Mouse (Mus musculus): Measurements from ENCODE around the gene Tbx2. TPM values are rescaled to one million over a fixed set of nuclear protein-coding genes. Genes with fewer than 3 reads are reported as not detected.

The Tbx2 gene
- total RNA-seq, 2 experiments from 2014 or later: 6.2 to 7.1 TPM

- intact Hi-C loops (cut with DNase I): no loop called here
- no peak for DNase-seq (ENCODE audit: low spot score)
Measured at GRCm38 (mm10) chr11:85857997-85858698, 25.8 kb downstream of the Tbx2 start.

- DNase-seq (ENCODE audit: low spot score): no peak
- intact Hi-C loops (cut with DNase I): no loop called here
Measured at GRCm38 (mm10) chr11:85864363-85864762, 32.0 kb downstream of the Tbx2 start.

- DNase-seq (ENCODE audit: low spot score): no peak
- intact Hi-C loops (cut with DNase I): no loop called here
Measured at GRCm38 (mm10) chr11:85876059-85876788, 43.9 kb downstream of the Tbx2 start.

GRCm38 (mm10) chr11:85884498-85884897 is 52.1 kb downstream of the Tbx2 start:
- intact Hi-C loops (cut with DNase I): no loop called here
- DNase-seq (ENCODE audit: low spot score): no peak

GRCm38 (mm10) chr11:85885665-85886428 is 53.5 kb downstream of the Tbx2 start, which contains the start of gene Tbx4:
TSS of gene Tbx4 (plus strand) at chr11:85886422.
- intact Hi-C loops (cut with DNase I): no loop called here
- DNase-seq (ENCODE audit: low spot score): no peak

- no peak for DNase-seq (ENCODE audit: low spot score)
- intact Hi-C loops (cut with DNase I): no loop called here
Measured at GRCm38 (mm10) chr11:85886429-85886785, 54.1 kb downstream of the Tbx2 start.

GRCm38 (mm10) chr11:85887273-85887672 is 54.9 kb downstream of the Tbx2 start:
- intact Hi-C loops (cut with DNase I): no loop called here

GRCm38 (mm10) chr11:85887801-85888450 is 55.6 kb downstream of the Tbx2 start:
- intact Hi-C loops (cut with DNase I): no loop called here
- DNase-seq (ENCODE audit: low spot score): no peak

More at GRCm38 (mm10) chr11:85887273-85887672, 54.9 kb downstream of the Tbx2 start:
- no peak for DNase-seq (ENCODE audit: low spot score)

- intact Hi-C loops (cut with DNase I): no loop called here
- no peak for DNase-seq (ENCODE audit: low spot score)
Measured at GRCm38 (mm10) chr11:85888451-85888961, 56.2 kb downstream of the Tbx2 start.

- DNase-seq (ENCODE audit: low spot score): no peak
- intact Hi-C loops (cut with DNase I): no loop called here
Measured at GRCm38 (mm10) chr11:85889056-85889729, 56.8 kb downstream of the Tbx2 start.

- intact Hi-C loops (cut with DNase I): no loop called here
Measured at GRCm38 (mm10) chr11:85889730-85890562, 57.6 kb downstream of the Tbx2 start.

GRCm38 (mm10) chr11:85890563-85890845 is 58.2 kb downstream of the Tbx2 start:
- no peak for DNase-seq (ENCODE audit: low spot score)
- intact Hi-C loops (cut with DNase I): no loop called here

More at GRCm38 (mm10) chr11:85889730-85890562, 57.6 kb downstream of the Tbx2 start:
- DNase-seq (ENCODE audit: low spot score): no peak

- intact Hi-C loops (cut with DNase I): no loop called here
- DNase-seq (ENCODE audit: low spot score): no peak
Measured at GRCm38 (mm10) chr11:85891010-85891691, 58.8 kb downstream of the Tbx2 start.

Other genes with a start within 250 kb of the Tbx2 start
- not detected for gene Gm11444, start 17.8 kb downstream of the Tbx2 start, total RNA-seq (2021)
- gene Tbx4, start 53.9 kb downstream of the Tbx2 start, total RNA-seq (2021): under 1 TPM in 1 of 2 experiments, not detected in 1; 0.08 TPM

Measured in heart, postnatal 25 days (tissue).